Comparison of ENCODE assay signal across 9 mouse cellular contexts in genomic region chr11:60141285-60141608, GRCm38 (mm10). TPM values are rescaled to one million over a fixed set of nuclear protein-coding genes. Genes with fewer than 3 reads are reported as not detected.
A peak's percentile ranks its signal among the peaks of the same experiment; 100 is the strongest.
DNase-seq lines count a peak whose midpoint lies in the region; ATAC-seq lines count a peak whose summit lies in the region.
"Had no signal": no experiment of that assay in that cellular context is flagged by ENCODE, and none has a peak within 500 bp of the region (broad histone marks: within the 10 kb centered on the region; RNA-seq: fewer than 3 reads in every experiment).

No protein-coding gene starts in this region.

- H3K79me2 ChIP-seq in macrophage (ENCODE audit: inconsistent target), result peaks cover 8% of the 10 kb centered on the region; the same call in 1 of the 2 replicates

- no peak for DNase-seq in heart, postnatal 10 days
- DNase-seq in R1 (ENCODE audit: low read depth, low spot score), result peak; percentile 6
- no peak for DNase-seq in adrenal gland, adult 18-20 months (ENCODE audit: low spot score in 2 of 2)
- DNase-seq in left cerebral cortex, postnatal 4 days, result no peak
- DNase-seq in kidney, postnatal 4 days, result no peak

- no peaks in the 10 kb centered on the region for H3K27me3 ChIP-seq in heart, embryonic 14.5 days (ENCODE audit: control insufficient read depth, insufficient read depth, low read length)
- no peaks in the 10 kb centered on the region for H3K27me3 ChIP-seq in forebrain, embryonic 16.5 days (replicated peaks; ENCODE audit: control insufficient read depth, insufficient read depth, low read length)
- H3K27me3 ChIP-seq: CH12.LX had no signal

- peak overlapping the region; percentile 71 for H3K9ac ChIP-seq in heart, embryonic 14.5 days (ENCODE audit: low read length)
- H3K9ac ChIP-seq in forebrain, embryonic 16.5 days (replicated peaks; ENCODE audit: low read depth, low read length), result peak overlapping the region; percentile 91

- no peaks in the 10 kb centered on the region for H3K9me3 ChIP-seq in heart, embryonic 14.5 days (ENCODE audit: control insufficient read depth, low read length)
- no peaks in the 10 kb centered on the region for H3K9me3 ChIP-seq in forebrain, embryonic 16.5 days (ENCODE audit: control insufficient read depth, low read length)

- no peak for ATAC-seq in heart, embryonic 14.5 days (ENCODE audit: insufficient number of reproducible peaks, insufficient read depth, low FRiP score, low read depth)
- ATAC-seq in forebrain, embryonic 16.5 days, result peak; percentile 13; the same call in 1 of the 2 replicates

- 15% methylated on average over 7 of the region's 7 CpGs for WGBS in heart, embryonic 14.5 days
- WGBS in forebrain, embryonic 16.5 days, result 6% methylated on average over 7 of the region's 7 CpGs
- 70% methylated on average over 7 of the region's 7 CpGs for WGBS in macrophage (ENCODE audit: missing documents)

- intact Hi-C loops in heart, postnatal 10 days (cut with DNase I), result loop anchor here (5.0 kb wide), 1 partner anchor 34 kb away; the partner anchor contains the start of gene Rai1
- intact Hi-C loops in left cerebral cortex, postnatal 4 days (cut with DNase I), result loop anchor here (5.0 kb wide), 1 partner anchor 36 kb away; no protein-coding TSS in a partner anchor

- H3K4me2 ChIP-seq in heart, embryonic 14.5 days (ENCODE audit: low read length), result peak overlapping the region; percentile 96
- H3K4me2 ChIP-seq in forebrain, embryonic 16.5 days (ENCODE audit: low read length), result peak overlapping the region; percentile 94

- H3K4me3 ChIP-seq in heart, embryonic 14.5 days (ENCODE audit: control insufficient read depth in 1 of 2, insufficient read depth in 1 of 2, low read depth in 1 of 2, low read length in 2 of 2), result peak overlapping the region; percentile 37 to 71
- H3K4me3 ChIP-seq in forebrain, embryonic 16.5 days (replicated peaks; ENCODE audit: low read length), result peak overlapping the region; percentile 83
- no peak overlapping the region for H3K4me3 ChIP-seq in macrophage (ENCODE audit: inconsistent target)

- H3K36me3 ChIP-seq in heart, embryonic 14.5 days (ENCODE audit: control insufficient read depth, insufficient read depth, low read length), result peaks cover 33% of the 10 kb centered on the region
- H3K36me3 ChIP-seq in forebrain, embryonic 16.5 days (ENCODE audit: control insufficient read depth, insufficient read depth), result no peaks in the 10 kb centered on the region
- H3K36me3 ChIP-seq in macrophage (ENCODE audit: inconsistent target), result no peaks in the 10 kb centered on the region

- H3K27ac ChIP-seq in heart, embryonic 14.5 days (replicated peaks in 1 of 2; ENCODE audit: control insufficient read depth in 1 of 2, insufficient read depth in 1 of 2, low read depth in 2 of 2, low read length in 2 of 2), result no peak overlapping the region; a peak in 1 of 4 replicates
- peak overlapping the region; percentile 69 for H3K27ac ChIP-seq in forebrain, embryonic 16.5 days (ENCODE audit: low read length)
- H3K27ac ChIP-seq in macrophage, result peak overlapping the region; percentile 19

- peaks cover 34 to 78% of the 10 kb centered on the region in 2 experiments for H3K4me1 ChIP-seq in heart, embryonic 14.5 days (ENCODE audit: control insufficient read depth in 2 of 2, insufficient read depth in 2 of 2, low read length in 2 of 2)
- peaks cover 46% of the 10 kb centered on the region for H3K4me1 ChIP-seq in forebrain, embryonic 16.5 days (replicated peaks; ENCODE audit: control insufficient read depth, insufficient read depth, low read length)

RNA-seq across cellular contexts. Expression of gene Rai1, which starts 36.4 kb away (rescaled TPM):
- 17.3 and 19.0 TPM in 2 replicates for polyA plus RNA-seq in heart, embryonic 14.5 days (2014; fragmentation: Nextera tagmentation; extraction: Ambion mirVana)
- total RNA-seq in heart, postnatal 10 days (2021), result 10 to 100 TPM; 44.6 to 45.7 TPM
- polyA plus RNA-seq in forebrain, embryonic 16.5 days (2015; fragmentation: Nextera tagmentation; extraction: Ambion mirVana), result 30.2 and 30.3 TPM in 2 replicates
- 100 to 1,000 TPM in 1 of 26 experiments, 10 to 100 TPM in 25; 31.4 to 101 (median 64.9) TPM for total RNA-seq in macrophage (2018; cell fraction: chromatin; rRNA removed)
- total RNA-seq in macrophage (2018; cell fraction: cytosol; rRNA removed), result 10 to 100 TPM in 13 of 26 experiments, 1 to 10 TPM in 13; 5.1 to 17.0 (median 10.1) TPM
- total RNA-seq in macrophage (2018; cell fraction: nucleus; rRNA removed), result 10 to 100 TPM; 15.6 to 76.1 (median 39.9) TPM
- 10.5 to 12.9 TPM (median 11.0 TPM) in 3 replicates for polyA plus RNA-seq in macrophage (2018)
- total RNA-seq in adrenal gland, adult 18-20 months (2021), result 10 to 100 TPM; 35.2 to 42.3 TPM
- 10 to 100 TPM; 85.9 to 92.3 TPM for total RNA-seq in left cerebral cortex, postnatal 4 days (2021)

Comparison
In these comparisons a context has a peak if more than half of its experiments do, and no peak if none do; other contexts are left out.
1. H3K27ac ChIP-seq: peak in forebrain, embryonic 16.5 days (single experiment) and macrophage (single experiment); none in heart, embryonic 14.5 days (0 of 2).